Mouse (Mus musculus) midbrain, embryonic 11.5 days (tissue): ENCODE results near the gene Abce1. TPM values are rescaled to one million over a fixed set of nuclear protein-coding genes. Genes with fewer than 3 reads are reported as not detected.
A peak's percentile ranks its signal among the peaks of the same experiment; 100 is the strongest.
"Not testable (repeated sequence)": the region's sequence is repeated elsewhere in the genome, so short reads cannot be mapped to it uniquely, and the experiment has no call there.

Source experiments
- ATAC-seq: fragments of 200-750 bp; cut with Nextera tagmentation; 2 replicates; pipeline ENCODE4 v1.8.0; 2017; ENCODE audit warnings: moderate TSS enrichment, moderate library complexity; ENCODE audit not compliant: low FRiP score
- DNase-seq: peaks from one replicate; pipeline ENCODE4 v3.0.0; 2015; ENCODE audit warnings: low spot score; ENCODE audit errors: missing footprints
- H3K27ac ChIP-seq: fragments of 300-500 bp; sonication (generic); 2 replicates; pipeline ENCODE4 v1.5.1; 2014; ENCODE audit warnings: low read depth, low read length
- H3K27me3 ChIP-seq: fragments of 300-500 bp; sonication (generic); 2 replicates; pipeline ENCODE4 v1.6.1; 2014; ENCODE audit warnings: mild to moderate bottlenecking, low read length, moderate library complexity, mixed read lengths; ENCODE audit not compliant: control insufficient read depth, insufficient read depth
- H3K36me3 ChIP-seq: fragments of 300-500 bp; sonication (generic); 2 replicates; pipeline ENCODE4 v1.6.1; 2014; ENCODE audit warnings: mild to moderate bottlenecking, low read length, moderate library complexity, mixed read lengths; ENCODE audit not compliant: control insufficient read depth, insufficient read depth
- H3K4me1 ChIP-seq: fragments of 300-500 bp; sonication (generic); 2 replicates; pipeline ENCODE4 v1.6.1; 2014; ENCODE audit warnings: low read length; ENCODE audit not compliant: control insufficient read depth, insufficient read depth
- H3K4me2 ChIP-seq: fragments of 300-500 bp; sonication (generic); 2 replicates; pipeline ENCODE4 v1.6.1; 2014; ENCODE audit warnings: mild to moderate bottlenecking, moderate library complexity
- H3K4me3 ChIP-seq: fragments of 300-500 bp; sonication (generic); 2 replicates; pipeline ENCODE4 v1.5.1; 2014; ENCODE audit warnings: low read depth, low read length
- H3K9ac ChIP-seq: fragments of 300-500 bp; sonication (generic); 2 replicates; pipeline ENCODE4 v1.6.1; 2014; ENCODE audit warnings: low read length
- H3K9me3 ChIP-seq: fragments of 300-500 bp; sonication (generic); 2 replicates; pipeline ENCODE4 v1.6.1; 2016; ENCODE audit warnings: low read length; ENCODE audit not compliant: control insufficient read depth
- WGBS: fragments of 180-500 bp; shearing (Covaris S2); extraction: QIAGEN DNeasy Blood & Tissue Kit; methylation state at CpG from one replicate; pipeline ENCODE4 v1.1.7; 2014; 5-methylcytosine and 5-hydroxymethylcytosine counted together
- polyA plus RNA-seq: library from polyadenylated mRNA; unstranded; fragments of >200 nt; fragmentation: Nextera tagmentation; extraction: Ambion mirVana; gene quantifications from 2 replicates; pipeline ENCODE4 v1.2.1, GENCODE M21; 2014

Abce1 gene
- polyA plus RNA-seq, 1 experiment from 2014 or later = 139 TPM

DNA sequence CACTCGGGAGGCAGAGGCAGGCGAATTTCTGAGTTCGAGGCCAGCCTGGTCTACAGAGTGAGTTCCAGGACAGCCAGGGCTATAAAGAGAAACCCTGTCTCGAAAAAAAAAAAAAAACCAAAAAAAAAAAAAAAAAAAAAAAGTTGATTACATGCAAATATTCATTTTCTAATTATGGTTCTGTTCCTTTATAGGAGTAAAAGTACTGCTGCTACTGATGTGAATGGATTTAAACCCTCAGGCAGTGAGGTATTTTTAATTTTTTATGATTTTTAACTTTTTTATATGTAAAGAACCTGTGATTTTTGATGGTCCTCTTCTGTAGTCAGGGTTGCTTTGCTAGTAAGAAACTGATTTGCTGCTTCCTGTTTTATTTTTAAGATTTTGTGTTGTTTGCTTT is 52.8 kb downstream of the Abce1 start:
- not testable (repeated sequence) for H3K9ac ChIP-seq, ATAC-seq, H3K36me3 ChIP-seq, H3K27me3 ChIP-seq, H3K9me3 ChIP-seq, H3K4me1 ChIP-seq, H3K4me2 ChIP-seq, H3K27ac ChIP-seq, DNase-seq, H3K4me3 ChIP-seq
- WGBS = 91% methylated on average over 4 of the region's 4 CpGs

- no peak for DNase-seq
These were observed 57.8 kb downstream of the Abce1 start for GRCm38 (mm10) chr8:79653736-79654135.

DNA sequence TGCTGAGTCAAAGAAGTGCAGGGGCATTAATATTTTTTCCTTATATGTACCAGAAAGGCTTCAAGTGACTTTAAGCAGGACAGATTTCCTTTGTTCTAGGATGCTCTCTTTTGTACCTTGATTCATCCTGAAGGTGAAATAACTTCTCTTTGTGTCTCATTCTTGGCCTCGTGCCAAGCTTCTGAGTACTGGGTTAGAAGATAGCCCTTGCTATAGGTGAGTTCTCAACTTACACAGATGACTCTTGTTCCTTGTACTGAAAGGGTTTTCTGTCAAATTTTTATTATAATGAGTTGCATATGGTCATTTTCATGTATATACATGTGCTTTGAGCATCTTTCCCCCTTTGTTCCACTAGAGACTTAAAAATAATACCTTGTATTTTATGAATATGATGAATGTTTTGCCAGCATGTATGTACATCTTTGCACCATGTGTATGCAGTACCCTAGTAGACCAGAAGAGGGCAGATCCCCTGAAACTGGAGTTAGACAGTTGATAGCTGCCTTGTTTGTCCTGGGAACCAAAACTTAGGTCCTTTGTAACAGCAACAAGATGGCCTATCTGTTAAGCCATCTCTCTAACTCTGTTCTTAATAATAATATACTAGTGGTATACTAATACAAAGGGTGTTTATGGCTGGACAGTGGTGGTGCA is 61.3 kb downstream of the Abce1 start:
- H3K4me1 ChIP-seq = no peaks in the 10 kb centered on the region
- H3K27me3 ChIP-seq = no peaks in the 10 kb centered on the region
- H3K9me3 ChIP-seq = no peaks in the 10 kb centered on the region
- peak; percentile 90 for DNase-seq
- 95% methylated on average over 1 of the region's 1 CpGs for WGBS
- 0 out of 2 replicates have a peak, but pooled peaks cover 2% of the 10 kb centered on the region for H3K36me3 ChIP-seq
- H3K9ac ChIP-seq = no peak overlapping the region
- H3K4me2 ChIP-seq = no peak overlapping the region
- ATAC-seq = no peak
- H3K4me3 ChIP-seq = no peak overlapping the region
- no peak overlapping the region for H3K27ac ChIP-seq

More at GRCm38 (mm10) chr8:79653736-79654135, 57.8 kb downstream of the Abce1 start:
- no peaks in the 10 kb centered on the region for H3K27me3 ChIP-seq
- H3K9ac ChIP-seq = no peak overlapping the region
- no peak overlapping the region for H3K4me2 ChIP-seq
- no peak for ATAC-seq
- WGBS = 95% methylated on average over 4 of the region's 4 CpGs
- no peaks in the 10 kb centered on the region for H3K4me1 ChIP-seq
- no peak overlapping the region for H3K4me3 ChIP-seq
- no peaks in the 10 kb centered on the region for H3K9me3 ChIP-seq
- H3K36me3 ChIP-seq = no peaks in the 10 kb centered on the region
- no peak overlapping the region for H3K27ac ChIP-seq

- 94% methylated on average over 4 of the region's 4 CpGs for WGBS
- no peaks in the 10 kb centered on the region for H3K9me3 ChIP-seq
- H3K9ac ChIP-seq = no peak overlapping the region
- no peaks in the 10 kb centered on the region for H3K4me1 ChIP-seq
- H3K27ac ChIP-seq = no peak overlapping the region
- H3K4me2 ChIP-seq = no peak overlapping the region
- ATAC-seq (no peak), DNase-seq (no peak)
- H3K4me3 ChIP-seq = no peak overlapping the region
- H3K27me3 ChIP-seq = no peaks in the 10 kb centered on the region
- H3K36me3 ChIP-seq = 0 out of 2 replicates have a peak, but pooled peaks cover 2% of the 10 kb centered on the region
These were observed 62.0 kb downstream of the Abce1 start for GRCm38 (mm10) chr8:79649569-79649968.

DNA sequence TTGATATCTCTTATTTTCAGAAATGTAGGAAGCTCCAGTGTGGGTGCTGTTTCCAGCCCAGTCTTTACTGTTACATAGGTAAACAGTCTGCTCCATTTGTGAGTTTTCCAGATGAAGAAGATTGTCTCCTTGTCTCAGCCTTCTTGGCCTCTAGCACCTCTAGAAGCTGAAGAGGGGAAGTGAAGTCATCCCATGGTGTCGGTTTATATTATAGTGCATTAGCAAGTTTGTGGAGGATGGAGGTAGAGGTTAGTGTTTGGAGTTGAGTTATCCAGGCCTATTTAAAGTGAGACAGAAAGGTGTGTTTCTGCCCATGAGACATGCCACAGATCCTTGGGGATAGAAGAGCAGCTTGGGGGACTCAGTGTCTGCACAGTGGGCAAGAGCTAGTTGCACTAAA is 70.4 kb downstream of the Abce1 start:
- DNase-seq = no peak
- Histone ChIP-seq H3K27ac (no peak overlapping the region), H3K27me3 (no peaks in the 10 kb centered on the region), H3K4me3 (peak overlapping the region; percentile 93), H3K4me2 (peak overlapping the region; percentile 66), H3K9ac (peak overlapping the region; percentile 54), H3K9me3 (no peaks in the 10 kb centered on the region), H3K36me3 (peaks cover 2% of the 10 kb centered on the region; the same call in 1 of the 2 replicates), H3K4me1 (peaks cover 24% of the 10 kb centered on the region)
- 45% methylated on average over 1 of the region's 1 CpGs for WGBS
- ATAC-seq = no peak

- under 1% methylated on average over 84 of the region's 103 CpGs for WGBS
- Histone ChIP-seq H3K4me2 (peak within 1 kb of the TSS; percentile 66), H3K36me3 (no peaks in the 10 kb centered on the region; the same call in 1 of the 2 replicates), H3K9me3 (no peaks in the 10 kb centered on the region), H3K4me1 (peaks cover 24% of the 10 kb centered on the region), H3K9ac (peak within 1 kb of the TSS; percentile 88), H3K4me3 (peak within 1 kb of the TSS; percentile 93), H3K27ac (peak within 1 kb of the TSS; percentile 89), H3K27me3 (no peaks in the 10 kb centered on the region)
- ATAC-seq (peak; percentile 77), DNase-seq (peak; percentile 94)
These were observed 71.7 kb downstream of the Abce1 start, which contains the start of gene Otud4 for GRCm38 (mm10) chr8:79639586-79640451. Otud4 (plus strand) TSS chr8:79639618.

DNA sequence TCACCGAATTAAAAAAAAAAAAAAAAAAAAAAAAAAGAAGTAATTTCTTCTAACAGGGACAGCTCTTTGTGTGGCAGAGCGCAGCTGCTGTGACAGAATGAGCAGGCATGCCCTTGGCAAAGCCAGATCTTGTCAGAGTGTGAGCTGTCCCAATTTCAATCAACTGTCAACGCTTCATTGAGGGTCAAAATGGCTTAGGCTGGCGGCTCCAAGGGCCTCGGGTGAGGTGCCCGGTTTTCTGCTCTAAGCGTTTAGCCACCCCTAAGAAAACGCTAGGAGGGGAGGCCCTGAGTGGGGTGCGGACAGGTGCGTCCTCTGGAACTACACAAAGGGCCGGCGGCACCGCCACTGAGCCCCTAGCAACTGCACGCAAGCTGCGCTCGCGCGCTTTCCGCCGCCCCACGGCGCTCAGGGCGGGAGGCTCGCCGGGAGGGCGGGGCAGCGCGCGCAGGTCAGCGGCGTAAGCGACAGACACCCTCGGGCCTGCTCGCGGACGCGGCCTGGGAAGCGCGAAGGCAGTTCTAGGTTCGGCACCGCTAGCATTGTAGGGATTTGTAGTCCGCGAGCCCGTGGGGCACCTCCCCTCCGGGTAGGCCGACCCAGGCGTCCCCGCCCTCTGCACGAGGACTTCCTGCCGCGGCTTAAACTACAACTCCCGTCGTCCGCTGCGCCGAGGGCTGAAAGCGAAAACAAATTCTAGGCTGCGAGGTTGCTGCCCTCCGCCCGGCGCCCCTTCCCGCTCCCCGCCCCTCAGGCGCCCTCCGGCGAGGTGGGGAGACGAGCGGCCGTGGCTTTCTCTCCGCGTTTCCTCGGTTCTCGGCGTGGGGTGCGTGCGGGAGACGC is 72.6 kb downstream of the Abce1 start:
- Histone ChIP-seq H3K9me3 (no peaks in the 10 kb centered on the region), H3K4me1 (peaks cover 24% of the 10 kb centered on the region), H3K4me2 (peak overlapping the region; percentile 66), H3K9ac (peak overlapping the region; percentile 88), H3K27me3 (no peaks in the 10 kb centered on the region), H3K27ac (peak overlapping the region; percentile 89), H3K4me3 (peak overlapping the region; percentile 93), H3K36me3 (no peaks in the 10 kb centered on the region; the same call in 1 of the 2 replicates)
- under 1% methylated on average over 70 of the region's 77 CpGs for WGBS
- DNase-seq (peak; percentile 99), ATAC-seq (peak; percentile 99)

DNA sequence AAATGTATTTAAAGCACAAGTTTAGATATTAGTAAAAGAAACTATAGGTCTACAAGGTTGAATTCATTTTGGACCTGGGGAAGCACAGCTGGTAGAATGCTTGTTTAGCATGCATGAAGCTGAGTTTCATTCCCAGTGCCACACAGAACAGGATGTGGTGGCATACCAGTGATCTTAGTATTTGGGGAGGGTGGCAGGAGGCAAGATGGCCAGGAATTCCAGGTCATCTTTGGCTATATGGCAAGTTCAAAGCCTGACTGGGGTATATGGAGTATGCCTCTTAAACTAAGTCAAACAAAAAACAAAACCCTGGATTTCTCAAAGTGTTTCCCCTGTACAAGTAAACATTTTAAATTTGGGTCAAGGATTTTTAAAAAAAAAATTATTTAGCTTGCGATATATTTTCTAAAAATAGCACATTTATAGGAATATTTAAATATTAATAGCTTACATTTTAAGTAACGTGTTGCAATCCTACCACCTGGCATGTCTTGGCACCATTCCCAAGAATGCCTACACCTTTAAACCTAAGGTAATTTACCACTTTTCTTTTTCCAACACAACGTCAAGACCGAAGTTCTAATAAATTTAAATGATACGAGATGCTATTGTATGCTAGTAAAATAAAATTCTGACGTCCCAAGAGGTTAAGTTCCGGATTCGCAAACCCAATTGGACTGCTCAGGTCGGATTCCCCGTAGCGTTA is 73.4 kb downstream of the Abce1 start:
- peak overlapping the region; percentile 62 for H3K9ac ChIP-seq
- peaks cover 22% of the 10 kb centered on the region for H3K4me1 ChIP-seq
- peak overlapping the region; percentile 74; the same call in 1 of the 2 replicates for H3K27ac ChIP-seq
- no peak for DNase-seq
- no peaks in the 10 kb centered on the region for H3K36me3 ChIP-seq
- no peaks in the 10 kb centered on the region for H3K27me3 ChIP-seq
- no peaks in the 10 kb centered on the region for H3K9me3 ChIP-seq
- peak overlapping the region; percentile 47 for H3K4me2 ChIP-seq
- whole genome bisulfite sequencing = 14% methylated on average over 11 of the region's 11 CpGs
- no peak for ATAC-seq
- H3K4me3 ChIP-seq = peak overlapping the region; percentile 93
